ENCODE assay signal across 8 mouse cellular contexts in the genomic region with DNA sequence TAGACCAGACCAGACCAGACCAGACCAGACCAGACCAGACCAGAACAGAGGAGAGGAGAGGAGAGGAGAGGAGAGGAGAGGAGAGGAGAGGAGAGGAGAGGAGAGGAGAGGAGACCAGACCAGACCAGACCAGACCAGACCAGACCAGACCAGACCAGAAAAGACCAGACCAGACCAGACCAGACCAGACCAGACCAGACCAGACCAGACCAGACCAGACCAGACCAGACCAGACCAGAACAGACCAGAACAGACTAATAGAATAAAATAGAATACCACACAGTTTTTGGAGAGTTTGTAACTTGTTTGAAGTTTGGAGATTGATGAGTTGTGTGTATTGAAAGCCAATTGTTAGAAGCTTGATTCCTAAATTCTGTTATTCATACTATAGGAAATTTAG.
DNase-seq lines count a peak whose midpoint lies in the region.

No protein-coding gene starts in this region.

- peak; percentile 13 to 44 for DNase-seq in adrenal gland, postnatal 36 days
- DNase-seq in frontal cortex, postnatal 10 days (ENCODE audit: low spot score in 2 of 2): peak; percentile 63 to 89
- DNase-seq in heart, adult 8-10 months (ENCODE audit: low spot score): peak; percentile 19
- peak; percentile 65 to 89 for DNase-seq in kidney, postnatal 25 days
- peak; percentile 11 to 69 for DNase-seq in left cerebral cortex, adult 8-10 months (ENCODE audit: low spot score in 2 of 2)
- peak; percentile 33 to 44 for DNase-seq in natural killer cell, adult 2 months (ENCODE audit: low spot score in 2 of 2)
- peak; percentile 75 to 92 for DNase-seq in spleen, postnatal 4 days (ENCODE audit: low spot score in 2 of 2)
- DNase-seq in urinary bladder, postnatal 25 days (ENCODE audit: low spot score): peak; percentile 43

Comparison
In these comparisons a context has a peak if more than half of its experiments do, and no peak if none do; other contexts are left out.
1. Peak in every context shown above with its lines: DNase-seq.
2. DNase-seq: peak in every context shown above with its lines; median percentile 84 in spleen, postnatal 4 days; 77 in kidney, postnatal 25 days; 76 in frontal cortex, postnatal 10 days; 43 in urinary bladder, postnatal 25 days; 40 in left cerebral cortex, adult 8-10 months; 38 in natural killer cell, adult 2 months; 28 in adrenal gland, postnatal 36 days; 19 in heart, adult 8-10 months.